Mouse (Mus musculus): ENCODE data around the gene Gm15737. TPM values are rescaled to one million over a fixed set of nuclear protein-coding genes. Genes with fewer than 3 reads are reported as not detected.

Gm15737 gene
- total RNA-seq, 2 experiments from 2014 or later = not detected

- no peak for DNase-seq
These were observed 7.0 kb downstream of the Gm15737 start for GRCm38 (mm10) chr6:92876121-92876520.

GRCm38 (mm10) chr6:92877236-92877635, 8.1 kb downstream of the Gm15737 start:
- no peak for DNase-seq

GRCm38 (mm10) chr6:92878771-92879170, 9.6 kb downstream of the Gm15737 start:
- no peak for DNase-seq

- DNase-seq = no peak
These were observed 10.6 kb downstream of the Gm15737 start for GRCm38 (mm10) chr6:92879700-92880265.

- no peak for DNase-seq
These were observed 13.3 kb downstream of the Gm15737 start for GRCm38 (mm10) chr6:92882446-92882845.

GRCm38 (mm10) chr6:92883131-92883900, 14.2 kb downstream of the Gm15737 start:
- no peak for DNase-seq

- DNase-seq = no peak
These were observed 22.4 kb downstream of the Gm15737 start for GRCm38 (mm10) chr6:92891535-92891934.

DNA sequence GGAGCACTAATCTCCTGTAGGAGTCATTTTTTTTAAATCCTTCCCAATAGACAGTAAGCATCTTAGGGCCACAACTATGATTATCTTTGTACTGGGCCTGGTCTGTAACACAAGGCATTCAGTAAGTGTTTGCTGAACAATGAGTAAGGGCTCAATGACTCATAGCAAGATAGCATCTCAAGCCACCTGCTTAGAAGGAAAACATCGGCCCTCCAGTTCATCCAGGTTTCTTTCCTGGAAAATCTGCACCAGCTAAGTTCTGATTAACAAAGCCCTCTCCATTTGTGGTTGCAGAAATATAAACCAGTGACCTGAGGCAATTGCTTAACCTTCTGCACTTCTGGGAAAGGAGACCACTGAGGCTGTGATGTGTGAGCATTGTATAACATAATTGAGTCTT, 34.9 kb downstream of the Gm15737 start:
- no peak for DNase-seq

DNA sequence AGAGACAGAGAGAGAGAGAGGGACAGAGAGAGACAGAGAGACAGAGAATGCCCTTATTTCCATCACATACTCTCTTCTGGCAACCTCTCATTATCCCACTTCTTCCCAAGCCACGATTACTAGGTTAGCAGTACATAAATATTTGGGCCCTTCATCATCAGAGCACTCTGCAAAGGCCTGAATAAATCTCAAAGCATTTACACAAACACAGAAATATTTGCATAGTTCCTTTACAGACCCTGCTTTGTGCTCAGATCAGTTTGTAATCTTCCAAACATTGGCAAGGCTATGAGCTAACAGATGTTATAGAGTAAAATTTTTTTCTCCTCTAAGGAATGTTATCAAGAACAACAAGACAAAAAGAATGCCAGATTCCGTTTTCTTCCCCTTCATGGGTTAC, 35.3 kb downstream of the Gm15737 start:
- no peak for DNase-seq

- no peak for DNase-seq
These were observed 36.8 kb downstream of the Gm15737 start for GRCm38 (mm10) chr6:92905922-92906321.

- DNase-seq = no peak
These were observed 40.2 kb downstream of the Gm15737 start for GRCm38 (mm10) chr6:92909361-92909760.

DNA sequence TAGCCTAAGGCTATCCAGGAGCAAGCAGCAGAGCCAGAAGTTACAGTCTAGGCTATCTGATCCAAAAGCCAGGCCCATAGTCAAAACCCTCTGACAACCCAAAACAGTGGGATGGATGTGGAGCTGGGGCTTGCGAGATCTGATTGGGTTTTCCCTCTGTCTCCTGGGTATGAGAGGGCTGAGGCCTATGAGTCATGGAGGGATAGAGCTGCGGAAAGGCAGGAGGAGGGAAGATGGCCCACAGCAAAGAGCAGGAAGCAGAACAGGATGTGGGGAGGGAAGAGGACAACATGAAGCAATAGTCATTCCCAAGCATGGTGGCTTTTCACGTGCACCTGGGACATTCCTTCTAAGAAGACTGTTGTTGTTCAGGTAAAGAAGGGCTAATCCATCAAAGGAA, 41.5 kb downstream of the Gm15737 start:
- DNase-seq = no peak

- DNase-seq = no peak
These were observed 52.0 kb downstream of the Gm15737 start for GRCm38 (mm10) chr6:92920938-92921689.

- no peak for DNase-seq
These were observed 52.7 kb downstream of the Gm15737 start for GRCm38 (mm10) chr6:92921843-92922242.

GRCm38 (mm10) chr6:92924536-92924935, 55.4 kb downstream of the Gm15737 start:
- no peak for DNase-seq

- no peak for DNase-seq
These were observed 59.1 kb downstream of the Gm15737 start for GRCm38 (mm10) chr6:92928261-92928660.

Other genes starting within 250 kb of the Gm15737 start
- gene Prickle2, start 163.2 kb upstream of the Gm15737 start, total RNA-seq (2021) = 100 to 1,000 TPM; 199 to 212 TPM
- under 1 TPM; 0.15 to 0.23 TPM for gene A730049H05Rik, start 52.9 kb upstream of the Gm15737 start, total RNA-seq (2021)
- gene Adamts9, start 74.1 kb downstream of the Gm15737 start, total RNA-seq (2021) = 10 to 100 TPM in 1 of 2 experiments, 1 to 10 TPM in 1; 8.9 to 10.3 TPM

Data from layer of hippocampus, postnatal 36 days (tissue).